Mouse (Mus musculus) megakaryocyte, adult 5-6 weeks (primary cell): ENCODE measurements around the gene Cdk12. TPM values are rescaled to one million over a fixed set of nuclear protein-coding genes. Genes with fewer than 3 reads are reported as not detected.

Experiments used
- ATAC-seq: 2 replicates; pipeline ENCODE4 v1.8.0; 2016; ENCODE audit warnings: mild to moderate bottlenecking, inconsistent platforms; ENCODE audit not compliant: poor library complexity, severe bottlenecking
- total RNA-seq, 2 experiments: library from RNA; stranded (forward) in 1 of 2; stranded (reverse) in 1 of 2; fragments of 153-499, 151-499 nt in 1 of 2; fragments of 221-1000, 200-1000 nt in 1 of 2; gene quantifications; 2 replicates each; pipeline versions ENCODE4 v1.2.3 to v1.2.4; 2015 to 2017

The Cdk12 gene
- total RNA-seq, 2 experiments from 2014 or later = 40.6 to 50.2 TPM

DNA sequence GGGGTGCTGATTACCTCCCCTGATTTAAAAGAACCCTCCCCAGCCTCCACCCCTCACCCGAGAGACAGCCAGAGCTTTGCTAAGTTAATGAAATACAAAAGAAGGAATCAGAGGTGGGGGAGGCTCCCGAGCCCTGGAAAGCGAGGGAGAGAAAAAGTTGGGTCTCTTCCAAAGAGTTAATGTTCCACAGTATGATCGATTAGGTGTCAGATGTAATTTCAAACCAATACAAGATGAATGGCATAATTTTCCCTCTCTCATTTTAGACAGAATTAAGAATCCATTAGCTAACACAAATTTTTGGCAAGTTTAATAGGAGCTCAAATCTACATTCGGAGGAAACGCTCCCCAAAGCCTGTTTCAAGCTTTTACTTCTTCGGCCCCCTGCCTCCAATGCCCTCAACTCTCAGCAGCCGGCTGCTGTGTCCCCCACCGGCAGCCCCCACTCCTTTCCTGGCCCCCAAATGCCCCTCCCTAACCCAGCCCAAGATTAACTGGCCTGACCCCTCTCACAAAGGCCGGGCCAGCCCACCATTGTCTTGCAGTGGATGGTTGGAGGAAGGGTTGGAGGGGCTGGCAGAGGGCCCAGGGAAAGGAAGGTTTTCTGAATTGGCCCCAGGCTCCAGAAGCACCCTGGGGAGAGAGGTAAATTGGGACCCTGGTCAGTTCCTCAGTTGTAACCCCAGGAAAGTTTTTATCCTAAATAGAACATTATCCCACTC is 95.8 kb downstream of the Cdk12 start:
- no peak for ATAC-seq

GRCm38 (mm10) chr11:98313790-98314323 is 111.0 kb downstream of the Cdk12 start:
- no peak for ATAC-seq

DNA sequence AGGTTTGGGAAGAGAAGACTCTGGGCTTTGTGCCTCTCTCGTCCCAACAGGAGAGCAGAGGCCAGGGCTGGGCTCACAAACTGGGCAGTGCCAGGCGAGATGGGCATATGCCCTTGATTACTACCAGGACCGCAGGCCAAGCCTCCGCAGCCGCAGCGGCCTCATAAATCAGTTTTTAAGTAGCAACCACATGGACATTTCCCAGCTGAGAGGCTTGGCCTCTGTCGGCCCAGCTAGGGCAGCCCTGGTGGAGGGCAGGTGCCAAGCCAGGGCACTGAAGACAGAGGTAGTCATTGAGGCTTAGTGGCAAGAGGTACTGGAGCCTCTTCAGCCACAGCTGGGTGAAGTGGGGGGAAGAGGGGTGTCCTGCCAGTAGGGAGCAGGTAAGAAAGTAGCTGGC is 114.6 kb downstream of the Cdk12 start:
- ATAC-seq = no peak

DNA sequence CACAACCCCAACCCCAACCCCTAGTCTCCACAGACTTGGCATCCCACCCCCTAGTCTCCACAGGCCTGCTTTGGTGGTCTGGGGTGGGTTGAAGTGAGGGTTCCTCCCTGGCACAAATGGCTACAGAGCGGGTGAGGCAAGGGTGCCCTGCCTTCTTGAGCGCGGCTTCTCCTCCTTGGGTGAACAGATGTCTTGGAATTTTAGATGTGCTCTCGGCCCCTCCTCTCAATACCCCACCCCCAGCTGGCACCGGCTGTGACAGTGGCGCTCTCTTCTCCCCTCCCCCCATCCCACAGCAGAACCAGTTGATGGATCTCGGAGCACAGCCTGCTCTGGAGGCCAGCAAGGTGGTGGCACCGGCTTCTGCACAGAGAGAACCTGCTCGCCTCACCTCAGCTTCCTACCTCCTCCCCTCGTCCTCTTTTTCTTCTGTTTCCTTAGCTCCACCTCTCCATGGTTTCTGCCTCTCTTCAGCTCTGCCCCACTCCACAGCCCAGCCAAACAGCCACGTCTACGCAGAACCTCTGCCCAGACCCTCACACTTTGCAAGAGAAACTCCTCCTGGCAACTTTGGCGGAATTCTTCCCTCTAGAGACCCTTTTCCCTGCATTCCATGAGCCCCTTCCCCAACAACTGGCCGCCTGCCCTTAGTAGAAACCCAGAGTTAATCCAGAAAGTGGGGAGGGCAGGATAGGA is 115.7 kb downstream of the Cdk12 start:
- no peak for ATAC-seq

DNA sequence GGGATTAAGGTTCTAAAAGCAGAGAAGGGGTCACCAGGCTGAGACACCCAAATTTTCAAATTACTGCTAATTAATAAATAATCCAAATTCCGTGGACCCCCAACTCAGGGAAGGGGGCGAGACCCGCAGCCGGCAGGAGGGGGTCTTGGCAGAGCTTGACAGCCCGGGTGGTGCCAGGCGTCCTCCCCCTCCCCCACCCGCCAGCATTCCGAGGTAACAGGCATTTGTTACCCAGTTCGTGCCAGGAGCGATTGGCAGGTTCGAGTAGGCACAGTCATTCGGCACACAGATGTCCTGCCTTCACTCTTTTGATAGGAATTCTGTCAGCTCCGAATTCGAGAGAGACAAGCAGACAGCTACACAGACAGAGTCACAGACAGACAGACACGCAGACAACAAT is 116.3 kb downstream of the Cdk12 start:
- no peak for ATAC-seq

GRCm38 (mm10) chr11:98319544-98319943 is 116.7 kb downstream of the Cdk12 start:
- ATAC-seq = no peak

- ATAC-seq = no peak
These were observed 117.1 kb downstream of the Cdk12 start for GRCm38 (mm10) chr11:98319944-98320343.

DNA sequence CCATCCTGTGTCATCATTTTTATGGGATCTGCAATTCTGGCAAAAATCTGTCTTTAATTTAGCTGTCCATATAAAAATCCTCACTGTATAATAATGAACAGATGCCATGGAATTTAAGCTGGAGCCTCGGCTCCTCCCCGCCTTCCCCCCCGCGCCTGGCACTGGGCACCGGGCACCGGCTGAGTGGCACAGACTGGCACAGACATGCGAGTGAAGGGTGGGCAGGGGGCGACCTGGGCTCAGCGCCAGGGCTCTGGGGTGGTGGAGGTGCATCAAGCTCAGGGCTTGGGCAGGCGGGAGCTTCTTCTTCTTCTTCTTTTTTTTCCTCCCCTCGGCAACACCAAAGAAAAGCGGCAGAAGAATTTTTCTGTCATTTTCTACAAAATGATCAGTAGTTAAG is 117.5 kb downstream of the Cdk12 start:
- ATAC-seq = no peak

DNA sequence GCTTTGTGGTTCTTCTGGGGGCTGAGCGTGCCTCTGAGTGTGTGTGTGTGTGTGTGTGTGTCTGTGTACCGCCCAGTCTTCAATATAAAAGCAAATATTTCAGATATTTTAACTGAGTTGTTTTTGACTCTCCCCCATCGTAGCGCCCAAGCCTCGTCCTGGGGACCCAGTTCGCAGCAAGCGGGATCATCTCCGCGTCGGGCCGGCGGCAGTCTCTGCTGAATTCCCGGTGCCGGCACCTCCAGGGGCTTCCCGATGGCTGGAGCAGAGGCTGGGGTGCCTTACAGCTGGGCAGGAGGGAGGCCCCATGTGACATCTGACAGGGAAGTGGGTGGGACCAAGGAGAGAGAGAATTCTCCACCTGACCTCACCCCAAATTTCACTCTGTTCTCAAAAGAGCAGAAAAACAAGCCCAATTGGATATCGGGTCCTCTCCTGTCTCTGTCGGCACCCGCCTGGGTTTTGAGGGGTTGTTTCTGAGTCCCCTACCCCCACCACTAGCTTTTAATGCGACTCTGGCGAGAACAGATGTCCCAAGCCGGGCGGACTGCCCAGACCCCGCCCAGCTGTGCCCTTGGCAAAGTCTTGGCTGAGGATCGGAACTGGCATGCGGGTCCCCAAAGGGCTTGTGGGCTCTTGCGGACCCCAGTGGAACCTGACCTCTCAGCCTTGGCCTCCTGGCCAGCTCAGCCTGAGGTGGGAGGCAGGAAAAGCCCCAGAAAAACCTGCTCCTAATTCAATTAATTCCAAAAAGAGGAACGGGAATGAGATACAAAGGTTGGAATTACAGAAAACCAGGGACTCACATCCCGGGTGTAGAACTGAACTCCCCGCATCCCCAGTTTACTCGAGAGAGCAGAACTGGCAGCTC is 118.2 kb downstream of the Cdk12 start:
- no peak for ATAC-seq

GRCm38 (mm10) chr11:98321677-98322003 is 118.8 kb downstream of the Cdk12 start:
- ATAC-seq = no peak

- no peak for ATAC-seq
These were observed 119.3 kb downstream of the Cdk12 start for GRCm38 (mm10) chr11:98322159-98322558.

DNA sequence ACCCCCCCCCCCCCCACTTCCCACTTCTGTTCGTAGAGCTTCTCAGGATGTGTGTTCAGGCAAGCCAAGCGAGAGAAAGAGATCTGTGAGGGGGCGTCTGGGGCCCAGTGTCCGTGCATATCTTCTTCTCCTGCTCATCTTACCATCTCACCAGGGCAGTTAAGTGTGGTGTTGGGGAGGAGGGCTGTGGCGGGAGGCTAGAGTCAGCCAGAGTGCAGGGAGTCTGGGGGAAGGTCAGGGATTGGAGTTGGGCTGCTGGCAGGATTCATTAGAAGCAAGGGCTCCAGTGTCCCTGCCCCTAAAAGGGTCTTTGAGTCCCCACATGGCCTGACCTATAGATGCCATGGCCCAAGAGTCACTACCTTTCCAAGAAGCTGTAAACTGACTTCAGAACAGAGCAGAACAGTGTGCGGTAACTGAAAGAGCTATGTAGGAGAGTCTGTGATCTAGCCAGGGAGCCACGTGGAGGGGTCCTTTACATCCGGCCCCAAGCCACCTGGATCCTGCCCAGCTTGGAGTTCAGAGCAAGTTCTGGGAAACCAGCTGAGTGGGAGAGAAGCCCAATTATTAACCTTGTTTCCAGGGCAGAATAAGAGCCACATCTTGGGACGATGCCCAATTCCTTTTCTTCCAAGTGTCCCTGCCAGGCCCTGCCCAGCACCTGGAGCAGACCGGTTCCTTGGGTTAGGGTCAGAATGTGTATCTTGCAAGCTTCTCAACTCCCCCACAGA is 120.4 kb downstream of the Cdk12 start:
- no peak for ATAC-seq

GRCm38 (mm10) chr11:98323933-98324332 is 121.1 kb downstream of the Cdk12 start:
- no peak for ATAC-seq

DNA sequence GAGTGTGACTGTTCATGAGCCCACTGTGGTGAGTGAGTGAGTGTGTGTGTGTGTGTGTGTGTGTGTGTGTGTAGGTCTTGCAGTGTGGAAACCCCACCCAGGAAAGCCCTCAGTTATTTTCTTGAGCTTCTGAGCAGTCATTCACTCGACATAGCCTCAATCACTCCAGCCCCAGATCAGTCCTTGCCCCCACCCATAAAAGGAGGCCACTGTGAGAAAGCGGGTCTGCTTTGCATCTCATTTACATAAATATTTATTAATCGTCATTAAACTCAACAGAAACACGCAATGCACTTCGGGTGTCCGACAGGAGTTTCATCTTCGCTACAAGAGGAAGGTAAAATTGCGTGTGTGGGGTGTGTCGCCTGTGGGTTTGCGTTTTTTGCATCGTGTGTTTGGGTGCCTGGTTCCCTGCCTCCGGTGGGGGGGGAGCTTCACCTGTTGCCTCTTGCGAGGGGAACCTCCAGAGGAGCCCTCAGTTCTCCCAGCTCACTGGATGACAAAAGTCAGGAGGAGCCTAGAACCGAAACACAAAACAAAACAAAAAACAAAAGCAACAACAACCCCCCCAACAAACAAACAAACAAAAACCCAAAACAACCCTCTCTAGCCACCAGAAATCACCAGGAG is 122.4 kb downstream of the Cdk12 start:
- ATAC-seq = no peak

DNA sequence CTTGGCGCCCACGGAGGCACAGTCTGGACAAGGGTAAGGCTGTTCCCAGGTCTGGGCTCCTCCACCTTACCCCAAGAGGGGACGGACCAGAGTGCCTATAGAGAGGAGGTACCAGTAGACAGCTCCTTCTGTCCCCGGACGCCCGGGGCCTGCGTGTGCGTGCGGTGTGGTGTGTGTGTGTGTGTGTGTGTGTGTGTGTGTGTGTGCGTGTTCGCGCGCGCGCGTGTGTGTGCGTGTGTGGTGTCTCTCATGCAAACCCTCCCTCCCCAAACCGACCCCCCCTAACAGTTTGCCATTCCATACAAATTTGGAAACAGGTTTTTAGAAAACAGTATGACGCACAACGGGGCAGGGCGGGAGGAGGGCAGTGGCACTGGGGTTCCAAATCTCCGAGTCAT is 123.0 kb downstream of the Cdk12 start:
- no peak for ATAC-seq

DNA sequence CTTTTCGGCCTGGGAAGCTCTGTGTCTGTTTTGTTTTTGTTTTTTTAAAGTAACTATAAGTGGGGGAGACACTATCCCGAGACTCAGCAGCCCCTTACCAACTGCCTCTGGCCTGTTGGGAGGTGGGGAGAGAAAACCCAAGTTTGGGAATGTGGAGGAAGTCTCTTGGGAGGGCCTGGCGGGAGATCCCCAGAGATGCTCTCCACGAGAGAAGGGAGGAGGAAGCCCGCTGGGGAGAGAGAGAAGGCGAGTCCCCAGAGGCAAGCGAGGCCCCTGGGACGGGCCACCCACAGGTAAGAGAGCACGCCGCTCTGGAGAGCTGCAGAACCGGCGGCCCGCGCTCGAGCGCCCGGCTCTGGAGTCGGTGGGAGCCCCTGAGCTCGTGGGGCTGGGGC is 123.9 kb downstream of the Cdk12 start:
- ATAC-seq = no peak

- no peak for ATAC-seq
These were observed 124.5 kb downstream of the Cdk12 start for GRCm38 (mm10) chr11:98327136-98328030.

DNA sequence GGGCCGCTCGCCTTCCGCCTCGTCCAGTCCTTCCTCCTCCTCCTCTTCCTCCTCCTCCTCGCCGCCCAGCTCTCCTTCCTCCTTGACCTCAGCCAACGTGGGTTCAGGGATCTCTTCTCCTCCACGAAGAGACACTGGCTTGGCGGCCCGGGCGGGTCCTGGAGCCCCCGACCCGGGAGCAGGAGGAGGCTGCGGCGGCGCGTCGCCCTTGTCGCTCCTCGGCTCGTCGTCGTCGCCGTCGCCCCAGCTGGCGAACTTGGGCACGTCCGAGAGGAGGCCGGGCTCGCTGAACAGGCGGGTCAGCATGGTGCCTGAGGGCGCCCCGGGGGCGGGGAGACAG is 125.1 kb downstream of the Cdk12 start:
- no peak for ATAC-seq
